Mouse (Mus musculus) midbrain, embryonic 15.5 days (tissue): ENCODE data around the gene Pkn2. TPM values are rescaled to one million over a fixed set of nuclear protein-coding genes. Genes with fewer than 3 reads are reported as not detected.
A peak's percentile ranks its signal among the peaks of the same experiment; 100 is the strongest.

ENCODE experiments used
- ATAC-seq: fragments of 200-750 bp; cut with Nextera tagmentation; replicated peaks from 2 replicates; pipeline ENCODE4 v1.8.0; 2017; ENCODE audit warnings: moderate TSS enrichment
- H3K27ac ChIP-seq: fragments of 300-500 bp; sonication (generic); 2 replicates; pipeline ENCODE4 v1.5.1; 2015; ENCODE audit warnings: mild to moderate bottlenecking, inconsistent platforms
- H3K27me3 ChIP-seq: fragments of 300-500 bp; sonication (generic); replicated peaks from 2 replicates; pipeline ENCODE4 v1.6.1; 2015; ENCODE audit warnings: inconsistent platforms
- H3K36me3 ChIP-seq: fragments of 300-500 bp; sonication (generic); replicated peaks from 2 replicates; pipeline ENCODE4 v1.6.1; 2015; ENCODE audit warnings: inconsistent platforms
- H3K4me1 ChIP-seq: fragments of 300-500 bp; sonication (generic); 2 replicates; pipeline ENCODE4 v1.6.1; 2015; ENCODE audit warnings: inconsistent platforms
- H3K4me2 ChIP-seq: fragments of 300-500 bp; sonication (generic); 2 replicates; pipeline ENCODE4 v1.6.1; 2015; ENCODE audit warnings: inconsistent platforms, mild to moderate bottlenecking, moderate library complexity
- H3K4me3 ChIP-seq: fragments of 300-500 bp; sonication (generic); 2 replicates; pipeline ENCODE4 v1.5.1; 2015; ENCODE audit warnings: mild to moderate bottlenecking, inconsistent platforms
- H3K9ac ChIP-seq: fragments of 300-500 bp; sonication (generic); 2 replicates; pipeline ENCODE4 v1.6.1; 2015; ENCODE audit warnings: mild to moderate bottlenecking, inconsistent platforms
- H3K9me3 ChIP-seq: fragments of 300-500 bp; sonication (generic); 2 replicates; pipeline ENCODE4 v1.6.1; 2016; ENCODE audit warnings: inconsistent platforms
- WGBS: fragments of 180-500 bp; shearing (Covaris S2); methylation state at CpG from one replicate; pipeline ENCODE4 v1.1.7; 2015; ENCODE audit warnings: mixed read lengths; 5-methylcytosine and 5-hydroxymethylcytosine counted together
- polyA plus RNA-seq: library from polyadenylated mRNA; unstranded; fragments of >200 nt; fragmentation: Nextera tagmentation; extraction: Ambion mirVana; gene quantifications from 2 replicates; pipeline ENCODE4 v1.2.1, GENCODE M21; 2015

The Pkn2 gene
- polyA plus RNA-seq, 1 experiment from 2014 or later = 23.0 TPM

- H3K9me3 ChIP-seq = no peaks in the 10 kb centered on the region
- H3K27me3 ChIP-seq = no peaks in the 10 kb centered on the region
- no peak overlapping the region for H3K9ac ChIP-seq
- no peaks in the 10 kb centered on the region for H3K36me3 ChIP-seq
- no peaks in the 10 kb centered on the region for H3K4me1 ChIP-seq
- H3K27ac ChIP-seq = no peak overlapping the region
- no peak overlapping the region for H3K4me3 ChIP-seq
- H3K4me2 ChIP-seq = no peak overlapping the region
- 90% methylated on average over 7 of the region's 7 CpGs for WGBS
- ATAC-seq = no peak
These were observed 123.2 kb downstream of the Pkn2 start for GRCm38 (mm10) chr3:142758593-142758992.

GRCm38 (mm10) chr3:142757841-142758240, 124.0 kb downstream of the Pkn2 start:
- WGBS = 60% methylated on average over 12 of the region's 12 CpGs

GRCm38 (mm10) chr3:142755132-142755867, 126.5 kb downstream of the Pkn2 start:
- Histone ChIP-seq H3K4me3 (no peak overlapping the region), H3K27me3 (no peaks in the 10 kb centered on the region), H3K27ac (peak overlapping the region; percentile 4; the same call in 1 of the 2 replicates), H3K9ac (no peak overlapping the region), H3K4me2 (peak overlapping the region; percentile 11; the same call in 1 of the 2 replicates), H3K9me3 (no peaks in the 10 kb centered on the region), H3K4me1 (no peaks in the 10 kb centered on the region), H3K36me3 (no peaks in the 10 kb centered on the region)
- peak; percentile 66 for ATAC-seq
- 69% methylated on average over 18 of the region's 18 CpGs for WGBS

More at GRCm38 (mm10) chr3:142757841-142758240, 124.0 kb downstream of the Pkn2 start:
- ATAC-seq = no peak
- no peak overlapping the region for H3K4me3 ChIP-seq
- no peaks in the 10 kb centered on the region for H3K36me3 ChIP-seq
- no peaks in the 10 kb centered on the region for H3K4me1 ChIP-seq
- H3K9ac ChIP-seq = no peak overlapping the region
- H3K9me3 ChIP-seq = no peaks in the 10 kb centered on the region
- H3K27ac ChIP-seq = no peak overlapping the region
- H3K27me3 ChIP-seq = no peaks in the 10 kb centered on the region
- H3K4me2 ChIP-seq = no peak overlapping the region

- no peak for ATAC-seq
- Histone ChIP-seq H3K36me3 (no peaks in the 10 kb centered on the region), H3K4me3 (no peak overlapping the region), H3K9me3 (no peaks in the 10 kb centered on the region), H3K9ac (no peak overlapping the region), H3K27me3 (no peaks in the 10 kb centered on the region), H3K4me2 (no peak overlapping the region), H3K4me1 (no peaks in the 10 kb centered on the region), H3K27ac (no peak overlapping the region)
- 83% methylated on average over 16 of the region's 16 CpGs for WGBS
These were observed 132.7 kb downstream of the Pkn2 start for GRCm38 (mm10) chr3:142749131-142749530.

GRCm38 (mm10) chr3:142747673-142748072, 134.1 kb downstream of the Pkn2 start:
- H3K4me1 ChIP-seq = no peaks in the 10 kb centered on the region
- H3K9me3 ChIP-seq = no peaks in the 10 kb centered on the region
- H3K4me3 ChIP-seq = no peak overlapping the region
- no peak overlapping the region for H3K9ac ChIP-seq
- no peak overlapping the region for H3K4me2 ChIP-seq
- no peak overlapping the region for H3K27ac ChIP-seq
- no peaks in the 10 kb centered on the region for H3K27me3 ChIP-seq
- H3K36me3 ChIP-seq = no peaks in the 10 kb centered on the region
- no peak for ATAC-seq
- 98% methylated on average over 7 of the region's 7 CpGs for WGBS

- Histone ChIP-seq H3K9ac (no peak overlapping the region), H3K9me3 (no peaks in the 10 kb centered on the region), H3K4me3 (no peak overlapping the region), H3K36me3 (no peaks in the 10 kb centered on the region), H3K4me1 (no peaks in the 10 kb centered on the region), H3K27ac (no peak overlapping the region), H3K4me2 (no peak overlapping the region), H3K27me3 (no peaks in the 10 kb centered on the region)
- ATAC-seq = no peak
- 97% methylated on average over 2 of the region's 2 CpGs for WGBS
These were observed 136.7 kb downstream of the Pkn2 start for GRCm38 (mm10) chr3:142745076-142745475.

GRCm38 (mm10) chr3:142743973-142744898, 137.6 kb downstream of the Pkn2 start:
- Histone ChIP-seq H3K27ac (no peak overlapping the region), H3K4me2 (no peak overlapping the region), H3K4me3 (no peak overlapping the region), H3K9me3 (no peaks in the 10 kb centered on the region), H3K9ac (no peak overlapping the region), H3K4me1 (no peaks in the 10 kb centered on the region), H3K36me3 (no peaks in the 10 kb centered on the region), H3K27me3 (no peaks in the 10 kb centered on the region)
- ATAC-seq = peak; percentile 52; the same call in 1 of the 2 replicates
- WGBS = 61% methylated on average over 21 of the region's 21 CpGs

Other genes with a start within 250 kb of the Pkn2 start
- gene Kyat3, start 181.0 kb downstream of the Pkn2 start, polyA plus RNA-seq = 4.1 and 4.3 TPM in 2 replicates
- 78.0 and 80.6 TPM in 2 replicates for gene Gtf2b, start 117.0 kb downstream of the Pkn2 start, polyA plus RNA-seq